Mouse (Mus musculus) gastrocnemius, postnatal 10 days (tissue): Measurements from ENCODE around the gene Hexim1. TPM values are rescaled to one million over a fixed set of nuclear protein-coding genes. Genes with fewer than 3 reads are reported as not detected.

ENCODE experiments used
- DNase-seq: peaks from one replicate; pipeline ENCODE4 v3.0.0; 2021; ENCODE audit warnings: mixed read lengths
- total RNA-seq, 2 experiments: library from RNA; stranded (reverse); gene quantifications; 2 replicates each; pipeline ENCODE4 v1.2.3; 2021

Gene Hexim1
- total RNA-seq, 2 experiments from 2014 or later, result 24.0 to 26.7 TPM

GRCm38 (mm10) chr11:103096979-103097894, 18.8 kb upstream of the Hexim1 start:
- DNase-seq, result no peak

- DNase-seq, result no peak
Measured at GRCm38 (mm10) chr11:103098531-103099190, 17.4 kb upstream of the Hexim1 start.

GRCm38 (mm10) chr11:103099352-103099940, 16.6 kb upstream of the Hexim1 start:
- no peak for DNase-seq

GRCm38 (mm10) chr11:103100361-103100760, 15.7 kb upstream of the Hexim1 start:
- no peak for DNase-seq

GRCm38 (mm10) chr11:103101481-103101865, 14.6 kb upstream of the Hexim1 start, which contains the start of the genes Plcd3 and Acbd4:
Gene Plcd3, minus strand, starts transcription at chr11:103101658.
Gene Acbd4, plus strand, starts transcription at chr11:103101682.
- DNase-seq, result peak; percentile 80

- DNase-seq, result peak; percentile 70
Measured at GRCm38 (mm10) chr11:103101866-103102501, 14.0 kb upstream of the Hexim1 start.

- DNase-seq, result peak; percentile 99
Measured at GRCm38 (mm10) chr11:103102725-103103349, 13.2 kb upstream of the Hexim1 start.

- no peak for DNase-seq
Measured at GRCm38 (mm10) chr11:103103621-103104020, 12.4 kb upstream of the Hexim1 start.

- DNase-seq, result no peak
Measured at GRCm38 (mm10) chr11:103104469-103104868, 11.6 kb upstream of the Hexim1 start.

GRCm38 (mm10) chr11:103105180-103105725, 10.8 kb upstream of the Hexim1 start:
- no peak for DNase-seq

- no peak for DNase-seq
Measured at GRCm38 (mm10) chr11:103105810-103106209, 10.2 kb upstream of the Hexim1 start.

GRCm38 (mm10) chr11:103106386-103106785, 9.6 kb upstream of the Hexim1 start:
- no peak for DNase-seq

- DNase-seq, result no peak
Measured at GRCm38 (mm10) chr11:103111301-103111700, 4.7 kb upstream of the Hexim1 start.

- peak; percentile 77 for DNase-seq
Measured at GRCm38 (mm10) chr11:103111881-103112551, 4.0 kb upstream of the Hexim1 start.

- no peak for DNase-seq
Measured at GRCm38 (mm10) chr11:103112552-103112912, 3.5 kb upstream of the Hexim1 start.

- no peak for DNase-seq
Measured at GRCm38 (mm10) chr11:103113005-103113404, 3.0 kb upstream of the Hexim1 start.

- no peak for DNase-seq
Measured at GRCm38 (mm10) chr11:103113771-103114170, 2.3 kb upstream of the Hexim1 start.

GRCm38 (mm10) chr11:103114270-103114943, 1.6 kb upstream of the Hexim1 start:
- no peak for DNase-seq

GRCm38 (mm10) chr11:103115163-103116007, 646 bp upstream of the Hexim1 start:
- peak; percentile 73 for DNase-seq
